Mouse (Mus musculus): ENCODE results near the gene Krt36.

DNA sequence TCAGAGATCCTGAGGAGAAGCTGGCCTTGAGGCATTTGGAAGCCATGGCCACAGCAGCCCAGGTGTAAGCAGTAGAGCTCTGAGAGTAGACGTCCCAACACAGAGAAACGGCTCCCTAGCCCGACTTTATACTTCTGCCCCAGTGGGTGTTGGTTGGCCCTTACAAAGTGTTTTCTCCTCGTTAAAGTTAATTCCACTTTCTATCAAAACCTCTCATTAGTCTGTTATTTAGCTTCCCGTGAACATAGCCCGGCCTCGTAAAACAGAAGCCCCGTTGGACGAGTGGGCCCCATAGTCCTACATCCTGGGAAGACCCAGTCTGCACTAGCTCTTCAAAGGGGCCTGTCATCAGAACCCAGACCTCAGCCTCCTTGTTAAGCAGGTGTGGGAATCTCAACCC lies 9.3 kb downstream of the Krt36 start, which contains the start of gene Krt35:
- TF ChIP-seq CTCF (IDR thresholded peaks at IDR 0.05; ENCODE audit: low read depth) (no peak), EP300 (IDR thresholded peaks at IDR 0.05; ENCODE audit: low read depth) (no peak)

Data from liver, postnatal 0 days (tissue).